Mouse (Mus musculus): ENCODE data around the gene Adprhl1.

Gene Adprhl1

DNA sequence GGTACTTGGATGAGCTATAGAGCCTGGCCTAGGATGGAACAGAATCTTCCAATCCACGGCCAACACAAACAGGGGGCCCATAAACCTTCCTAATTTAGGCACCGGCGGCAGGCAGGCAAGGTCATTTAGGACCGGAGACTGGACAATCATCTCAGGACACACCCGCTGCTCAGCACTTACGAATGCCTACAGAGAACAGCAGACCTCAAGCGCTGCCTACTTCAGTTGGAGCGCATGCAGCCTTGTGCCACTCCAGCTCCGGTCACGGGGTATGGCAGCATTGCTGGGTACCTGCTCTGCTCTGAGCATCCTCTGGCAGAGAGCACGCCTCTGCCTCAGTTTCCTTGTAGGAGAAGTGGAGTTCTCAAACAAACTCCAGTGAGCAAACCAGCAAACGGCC is 24.2 kb downstream of the Adprhl1 start:
- no peak for DNase-seq (ENCODE audit: low spot score in 2 of 2)

DNA sequence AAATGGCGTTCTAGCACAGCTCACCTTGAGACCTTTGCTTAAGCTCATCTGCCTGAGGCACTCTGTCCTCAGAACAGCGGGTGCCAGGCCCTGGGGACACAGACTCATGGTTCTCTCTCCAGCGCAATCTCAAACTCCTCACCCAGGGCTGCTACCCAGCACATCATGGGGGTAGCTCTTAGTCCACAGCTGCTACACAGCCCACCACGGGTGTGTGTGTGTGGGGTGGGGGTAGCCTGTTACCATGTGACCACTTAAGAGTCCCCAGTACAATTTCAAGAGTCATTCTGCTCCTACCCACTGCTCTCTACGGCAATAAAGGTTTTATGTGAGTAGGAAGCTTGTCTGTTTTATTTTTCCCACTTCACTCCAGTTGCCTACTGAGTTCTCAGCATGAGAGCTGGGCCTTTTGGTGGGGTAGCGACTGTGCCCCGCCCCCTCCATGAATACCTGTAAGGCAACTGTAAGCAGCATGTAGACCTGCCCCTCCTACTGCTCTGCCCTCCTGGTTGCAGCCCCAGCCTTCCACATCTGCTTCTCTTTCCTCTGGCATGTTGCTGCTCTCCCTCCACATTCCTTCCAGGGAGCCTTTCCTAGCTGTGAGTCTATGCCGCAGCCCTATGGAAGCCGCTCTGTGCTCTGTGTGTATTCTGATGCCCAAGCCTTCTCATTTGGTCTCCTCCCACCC is 24.9 kb downstream of the Adprhl1 start:
- no peak for DNase-seq (ENCODE audit: low spot score in 2 of 2)

DNA sequence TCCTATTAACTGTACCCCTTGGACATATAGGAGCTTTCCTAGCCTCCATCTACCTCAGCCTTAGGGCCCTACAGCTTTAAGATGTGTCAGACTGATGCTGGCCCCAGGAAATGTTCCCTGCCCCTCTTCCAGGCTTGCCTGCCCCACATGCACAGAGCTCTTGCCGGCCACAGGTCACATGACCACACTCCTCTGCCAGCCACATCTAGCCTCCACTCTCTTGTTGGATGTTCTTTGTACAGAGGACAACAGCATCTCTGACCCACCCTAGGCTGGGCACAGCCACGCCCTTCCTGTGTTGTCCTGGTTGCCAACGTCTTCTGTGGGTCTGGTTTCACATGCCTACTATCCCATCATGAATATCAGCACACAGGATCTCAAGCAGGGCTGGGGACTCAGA is 26.8 kb downstream of the Adprhl1 start:
- DNase-seq (ENCODE audit: low spot score in 2 of 2), result no peak

DNA sequence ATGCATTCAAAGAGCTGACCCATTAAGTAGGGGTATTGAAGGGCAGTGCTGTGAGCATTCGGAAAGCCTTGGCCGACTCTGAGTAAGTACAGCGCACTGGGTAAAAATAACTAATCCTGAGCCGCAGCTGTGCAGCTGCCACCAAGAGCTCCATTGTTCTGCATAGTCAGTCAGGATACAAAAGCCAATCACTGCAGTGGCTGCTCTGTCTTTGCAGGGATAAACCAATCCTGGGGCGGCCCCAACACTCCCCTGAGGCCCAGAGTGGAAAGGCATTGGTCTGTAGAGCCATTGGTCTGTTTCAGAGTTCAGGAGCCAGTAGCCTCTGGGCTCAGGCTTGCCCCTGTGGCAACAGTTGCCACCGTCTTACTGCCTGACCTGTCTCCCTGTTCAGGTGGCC is 27.7 kb downstream of the Adprhl1 start:
- DNase-seq (ENCODE audit: low spot score in 2 of 2), result no peak

DNA sequence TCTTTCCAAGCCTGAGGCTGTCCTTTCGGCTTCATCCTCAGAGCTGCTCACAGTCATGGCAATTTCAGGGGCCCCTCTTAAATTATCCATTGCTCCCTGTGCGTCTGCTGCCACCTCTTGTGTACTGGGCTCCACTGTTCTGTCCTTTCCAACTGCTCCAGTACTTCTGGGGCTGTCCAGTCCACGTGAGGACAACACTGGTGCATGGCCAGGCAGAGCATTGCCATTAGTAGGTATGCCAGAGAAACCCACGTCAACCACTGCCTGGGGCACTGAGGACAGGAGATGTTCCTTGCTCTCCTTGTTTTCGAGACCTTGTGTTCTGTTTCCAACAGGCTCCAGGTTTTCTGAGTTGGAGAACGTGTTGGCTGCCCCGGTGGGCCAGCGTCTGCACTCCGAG is 29.5 kb downstream of the Adprhl1 start:
- DNase-seq (ENCODE audit: low spot score in 2 of 2), result no peak

DNA sequence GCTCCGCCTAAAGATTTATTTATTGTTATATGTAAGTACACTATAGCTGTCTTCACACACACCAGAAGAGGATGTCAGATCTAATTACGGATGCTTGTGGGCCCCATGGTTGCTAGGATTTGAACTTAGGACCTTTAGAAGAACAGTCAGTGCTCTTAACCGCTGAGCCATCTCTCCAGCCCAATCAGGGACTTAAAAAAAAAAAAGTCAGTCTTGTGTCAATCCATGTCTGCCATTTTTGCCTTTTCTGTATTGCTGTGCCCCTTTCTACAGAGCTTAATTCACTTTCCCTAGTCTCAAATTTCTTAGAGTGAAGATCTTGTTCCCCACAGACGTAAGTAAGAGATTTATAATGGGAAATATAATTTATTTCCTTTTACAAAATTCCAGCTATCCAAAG is 35.5 kb downstream of the Adprhl1 start:
- no peak for DNase-seq (ENCODE audit: low spot score in 2 of 2)

DNA sequence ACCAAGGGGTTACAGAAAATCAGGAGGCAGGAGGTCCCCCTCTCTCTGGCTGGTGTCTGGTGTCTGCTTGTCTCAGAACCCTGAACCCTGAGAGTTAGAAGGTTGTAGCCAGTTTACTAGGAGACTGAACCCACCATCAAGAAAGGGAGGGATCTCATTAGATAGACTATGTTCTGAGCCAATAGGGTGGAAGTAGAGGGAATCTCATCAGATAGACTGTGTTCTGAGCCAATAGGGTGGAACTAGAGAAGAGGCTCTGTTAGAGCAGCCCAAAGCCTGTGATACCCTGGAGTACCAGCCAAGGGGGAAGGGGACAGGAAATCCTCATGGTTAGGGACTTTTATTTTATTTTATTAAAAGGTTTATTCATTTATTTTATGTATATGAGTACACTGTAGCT is 36.0 kb downstream of the Adprhl1 start:
- DNase-seq (ENCODE audit: low spot score in 2 of 2), result no peak

DNA sequence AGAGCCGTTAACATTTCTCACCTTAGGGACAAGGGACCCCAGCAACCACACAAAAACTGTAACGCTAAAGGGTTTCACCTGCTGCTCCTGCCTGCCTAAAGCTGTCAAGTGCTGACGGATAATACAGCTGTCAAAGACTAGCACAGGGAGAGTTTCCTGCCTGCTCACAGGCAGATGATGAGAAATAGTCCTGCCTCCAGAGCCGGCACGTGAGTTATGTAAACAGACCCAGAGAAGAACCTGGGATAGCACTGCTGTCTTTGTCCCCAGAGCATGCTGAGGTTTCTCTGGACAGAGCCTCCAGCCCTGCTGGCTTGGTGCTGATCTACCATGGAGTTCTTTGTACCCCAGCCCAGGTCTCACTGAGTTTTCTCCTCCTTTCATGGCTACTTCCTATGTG is 36.9 kb downstream of the Adprhl1 start:
- no peak for DNase-seq (ENCODE audit: low spot score in 2 of 2)

DNA sequence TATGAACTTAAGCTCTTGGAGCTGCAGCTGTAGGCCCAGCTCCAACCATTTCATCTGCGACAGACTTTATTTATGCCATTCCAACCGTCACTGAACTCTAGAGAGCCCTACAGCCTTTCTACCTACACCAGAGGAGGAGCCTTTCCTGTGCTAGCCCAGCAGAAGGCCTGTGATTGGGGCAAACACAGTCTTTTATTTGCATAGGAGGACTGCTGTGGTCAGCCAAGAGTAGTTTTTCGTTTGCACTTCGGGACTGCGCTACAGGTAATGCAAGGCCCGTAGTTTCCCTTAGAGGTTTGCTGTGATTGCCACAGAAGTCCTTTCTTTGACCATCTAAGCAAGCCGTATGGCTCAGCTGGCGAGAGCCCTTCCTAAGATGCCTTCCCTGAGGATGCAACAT is 37.6 kb downstream of the Adprhl1 start:
- DNase-seq (ENCODE audit: low spot score in 2 of 2), result no peak

DNA sequence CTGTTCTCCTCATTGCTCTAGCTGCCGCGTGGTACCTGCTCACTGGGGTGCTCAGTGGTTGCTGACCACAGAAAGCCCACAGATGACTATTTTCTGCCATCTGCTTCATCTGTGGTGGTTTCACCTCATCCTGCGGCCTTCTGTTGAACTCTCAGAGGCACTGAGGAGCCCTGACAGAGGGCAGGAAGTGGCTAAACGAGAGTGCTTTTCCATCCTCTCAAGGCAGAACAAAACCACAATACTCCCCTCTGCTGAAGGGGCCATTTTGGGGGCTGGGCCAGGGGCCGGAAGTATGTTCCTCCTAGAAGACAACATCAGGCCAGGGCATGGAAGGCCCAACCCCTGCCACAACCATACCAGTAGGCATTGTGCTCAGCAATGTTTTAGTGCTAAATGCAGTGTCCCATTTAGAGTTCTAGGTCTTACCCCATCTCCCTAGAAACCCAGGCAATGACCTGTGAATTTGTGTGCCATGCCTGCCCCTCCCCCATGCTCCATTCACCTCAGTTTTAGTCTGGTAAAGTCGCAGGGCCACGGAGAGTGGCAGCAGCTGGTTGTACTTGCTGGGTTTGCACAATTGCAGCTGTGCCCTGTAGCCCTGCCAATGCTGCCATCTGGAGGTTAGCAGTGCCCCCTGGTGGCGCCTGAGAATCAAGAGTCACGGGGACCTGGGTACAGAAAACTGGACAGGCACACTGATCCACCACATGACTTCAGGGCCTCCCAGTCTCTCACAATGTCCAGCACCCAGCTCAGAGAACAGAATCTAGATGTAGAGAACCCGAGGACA is 40.3 kb downstream of the Adprhl1 start:
- DNase-seq (ENCODE audit: low spot score in 2 of 2), result peak; percentile 88 to 93

DNA sequence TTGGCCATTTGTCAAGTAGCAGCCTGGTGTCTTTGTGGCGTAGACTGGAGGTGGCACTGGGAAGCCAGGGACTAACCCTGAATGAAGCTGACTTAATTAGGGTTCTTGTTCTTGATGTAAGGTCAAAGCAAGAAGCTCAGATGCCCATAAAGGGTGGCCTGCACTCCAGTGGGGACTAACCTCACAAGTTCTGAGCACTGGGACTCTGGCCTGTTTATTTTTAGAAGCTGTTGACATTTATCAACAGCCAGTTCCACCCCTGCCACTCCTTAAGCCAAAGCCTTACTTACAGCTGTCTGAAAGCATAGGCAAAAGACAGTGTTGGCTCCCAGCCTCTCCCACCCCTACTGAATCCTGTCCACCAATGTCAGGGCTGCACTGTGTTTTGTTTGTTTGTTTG is 44.2 kb downstream of the Adprhl1 start:
- peak in 1 of 2 experiments; percentile 31 for DNase-seq (ENCODE audit: low spot score in 2 of 2)

DNA sequence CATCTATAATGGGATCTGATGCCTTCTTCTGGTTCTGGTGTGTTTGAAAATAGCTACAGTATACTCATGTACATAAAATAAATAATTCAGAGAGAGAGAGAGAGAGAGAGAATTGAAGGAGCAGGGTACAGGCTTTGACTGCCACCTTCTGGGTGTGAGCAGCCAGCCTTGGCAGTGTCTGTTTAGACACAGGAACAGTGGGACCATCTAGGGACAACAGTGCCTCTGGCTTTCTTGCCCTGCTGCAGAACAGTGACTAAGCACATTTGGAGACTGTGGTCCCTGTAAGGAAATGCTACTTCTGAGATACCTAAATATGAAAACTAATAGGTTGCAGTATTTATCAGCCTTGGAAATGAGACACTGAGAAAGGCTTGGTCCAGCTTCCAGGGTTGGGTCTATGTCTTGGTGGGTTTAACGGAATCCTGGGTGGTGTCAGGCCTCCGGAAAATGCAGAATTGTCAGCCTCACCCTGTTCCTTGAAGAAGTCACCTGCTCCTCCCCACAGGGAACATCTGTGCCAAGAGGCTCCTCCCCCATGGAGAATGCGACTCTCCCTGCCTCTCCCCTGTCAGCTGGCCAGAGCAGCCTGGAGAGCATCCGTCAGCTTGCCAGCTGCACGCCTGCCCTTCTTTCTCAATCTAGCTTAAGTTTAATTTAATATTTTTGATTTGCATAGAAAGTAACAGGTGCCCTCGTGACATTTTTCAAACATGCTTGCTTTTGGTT is 45.2 kb downstream of the Adprhl1 start:
- DNase-seq (ENCODE audit: low spot score in 2 of 2), result peak; percentile 40 to 55

DNA sequence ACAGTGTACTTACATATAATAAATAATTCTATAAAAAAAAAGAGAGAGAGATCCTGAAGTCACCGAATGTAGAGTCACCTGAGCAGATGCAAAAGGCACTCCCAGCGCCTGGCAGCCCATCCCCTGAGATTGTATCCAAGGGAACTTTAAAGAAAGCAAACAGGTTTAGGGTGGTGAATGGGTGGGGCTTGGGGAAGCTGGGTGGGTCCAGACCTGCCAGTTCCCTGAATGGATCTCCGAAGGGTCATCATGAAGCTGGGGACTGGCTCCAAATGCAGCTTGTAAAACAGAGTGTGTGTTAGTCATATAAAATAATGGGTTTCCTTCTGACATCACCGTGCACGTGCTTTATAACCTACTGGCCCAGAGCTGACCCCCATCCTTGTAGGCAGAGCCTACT is 47.7 kb downstream of the Adprhl1 start:
- no peak for DNase-seq (ENCODE audit: low spot score in 2 of 2)

DNA sequence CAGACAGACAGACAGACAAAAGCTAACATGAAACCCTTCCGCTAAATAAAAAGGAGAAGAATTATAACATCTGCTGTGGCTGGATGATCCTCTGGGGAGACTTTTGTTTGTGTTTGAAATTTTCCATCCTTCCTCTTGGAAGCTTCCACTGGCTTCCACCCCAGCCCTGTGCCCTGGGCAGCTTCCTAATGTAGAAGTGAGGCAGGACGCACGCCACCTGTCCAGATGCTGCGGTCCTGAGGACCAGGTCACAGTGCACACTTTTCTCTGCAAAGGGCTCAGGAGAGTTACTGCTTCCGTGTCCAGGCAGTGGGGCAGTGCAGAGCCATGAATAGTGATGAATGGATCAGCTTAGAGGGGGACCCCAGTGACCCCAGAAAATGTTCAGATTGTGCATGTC is 48.7 kb downstream of the Adprhl1 start:
- no peak for DNase-seq (ENCODE audit: low spot score in 2 of 2)

DNA sequence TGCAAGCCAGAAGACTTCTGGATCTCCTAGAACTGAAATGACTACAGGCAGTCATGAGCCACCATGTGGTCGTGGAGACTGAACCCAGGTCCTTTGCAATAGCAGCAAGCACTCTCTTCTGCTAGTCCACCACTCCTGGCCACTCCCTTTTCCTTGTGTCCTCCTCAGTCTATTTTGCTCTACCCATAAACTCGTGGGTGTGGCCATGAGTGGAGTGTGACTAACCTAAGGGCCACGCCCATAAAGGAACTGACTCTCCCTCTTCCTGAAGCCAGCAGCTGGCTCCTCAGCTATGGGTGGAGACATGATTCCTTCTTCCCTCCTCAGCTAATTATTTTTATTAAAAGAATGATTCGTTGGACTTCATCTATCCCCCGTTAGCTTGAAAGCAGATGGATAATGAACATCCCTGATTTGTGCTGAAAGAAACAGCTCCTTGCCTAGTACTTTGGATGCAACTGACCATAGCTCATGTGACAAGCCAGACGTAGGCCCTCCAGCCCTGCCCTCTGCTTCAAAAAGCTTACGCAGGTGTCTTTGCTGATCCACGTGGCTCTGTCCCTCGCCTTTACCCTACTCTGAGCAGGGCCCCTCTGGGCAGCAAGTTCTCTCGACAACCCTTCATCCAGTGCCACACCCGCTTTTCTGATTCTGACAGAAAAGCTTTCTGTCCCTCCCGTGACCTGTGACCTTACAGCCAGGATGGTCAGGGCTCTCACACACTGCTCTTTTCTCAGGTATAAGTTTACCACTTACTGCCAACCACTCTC is 49.4 kb downstream of the Adprhl1 start:
- DNase-seq (ENCODE audit: low spot score in 2 of 2), result peak; percentile 44 to 65

DNA sequence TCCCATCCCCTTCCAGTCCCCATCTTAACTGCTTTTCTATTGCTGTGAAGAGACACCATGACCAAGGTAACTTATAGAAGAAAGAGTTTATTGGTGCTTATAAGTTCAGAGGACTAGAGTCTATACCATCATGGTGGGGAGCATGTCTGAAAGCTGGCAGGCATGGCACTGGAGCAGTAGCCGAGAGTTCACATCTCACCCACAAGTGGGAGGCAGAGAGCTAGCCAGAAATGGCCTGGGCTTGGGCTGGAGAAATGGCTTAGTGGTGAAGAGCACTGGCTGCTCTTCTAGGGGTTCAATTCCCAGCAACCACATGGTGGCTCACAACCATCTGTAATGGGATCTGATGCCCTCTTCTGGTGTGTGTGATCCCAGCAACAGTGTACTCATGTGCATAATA is 50.5 kb downstream of the Adprhl1 start:
- peak; percentile 56 to 73 for DNase-seq (ENCODE audit: low spot score in 2 of 2)

DNA sequence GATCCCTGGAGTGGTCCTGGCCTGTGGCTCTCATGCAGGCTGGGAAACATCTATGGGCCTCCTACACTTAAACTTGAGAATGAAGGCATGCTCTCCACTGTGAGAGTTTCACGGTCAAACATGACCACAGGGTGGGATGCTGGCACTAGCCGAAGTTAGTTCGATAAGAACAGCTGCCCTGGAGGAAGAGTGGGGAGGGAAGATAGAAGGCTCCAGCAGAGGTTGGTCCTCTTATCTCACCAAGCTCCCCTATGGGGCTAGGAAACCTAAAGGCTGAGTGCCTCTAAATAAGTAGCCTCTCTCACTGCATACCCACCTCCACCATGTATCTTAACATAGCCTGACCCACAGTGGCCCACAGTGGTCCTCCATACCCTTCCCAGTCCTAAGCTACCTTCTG is 51.2 kb downstream of the Adprhl1 start:
- peak; percentile 64 to 75 for DNase-seq (ENCODE audit: low spot score in 2 of 2)

DNA sequence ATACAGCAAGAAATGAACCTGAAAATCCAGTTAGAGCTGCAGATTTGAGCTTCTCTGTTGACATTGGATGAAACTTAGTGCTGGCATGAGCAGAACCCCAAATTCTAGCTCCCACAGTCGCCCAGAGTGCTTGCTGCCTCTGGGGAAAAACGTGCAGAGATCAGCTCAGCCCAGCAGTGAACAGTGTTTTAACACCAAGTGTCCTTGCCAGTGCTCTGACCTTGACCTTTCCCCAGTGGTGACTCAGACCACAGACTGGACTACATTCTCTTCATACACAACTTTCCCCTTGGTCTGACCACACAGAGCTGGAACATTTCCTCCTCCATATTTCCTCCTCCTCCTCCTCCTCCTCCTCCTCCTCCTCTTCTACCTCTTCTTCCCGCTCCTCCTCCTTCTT is 51.9 kb downstream of the Adprhl1 start:
- DNase-seq (ENCODE audit: low spot score in 2 of 2), result peak; percentile 36 to 54

DNA sequence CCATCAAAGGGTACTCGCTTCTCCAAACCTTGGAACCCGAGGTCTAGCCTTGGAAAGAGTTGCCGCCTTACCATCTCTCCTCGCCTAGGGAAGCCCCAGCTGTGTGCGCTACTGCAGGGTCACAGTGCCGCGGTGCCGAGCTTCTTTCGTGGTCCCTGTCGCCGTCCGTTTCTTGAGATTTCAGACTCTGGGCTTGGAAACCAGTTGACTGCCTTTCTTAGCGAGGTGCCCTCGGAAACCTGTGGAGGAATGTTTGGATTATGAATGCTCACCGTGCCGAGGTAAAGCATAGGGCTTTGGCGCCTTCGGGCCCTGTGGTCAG is 53.0 kb downstream of the Adprhl1 start:
- DNase-seq (ENCODE audit: low spot score in 2 of 2), result peak; percentile 43 to 64

DNA sequence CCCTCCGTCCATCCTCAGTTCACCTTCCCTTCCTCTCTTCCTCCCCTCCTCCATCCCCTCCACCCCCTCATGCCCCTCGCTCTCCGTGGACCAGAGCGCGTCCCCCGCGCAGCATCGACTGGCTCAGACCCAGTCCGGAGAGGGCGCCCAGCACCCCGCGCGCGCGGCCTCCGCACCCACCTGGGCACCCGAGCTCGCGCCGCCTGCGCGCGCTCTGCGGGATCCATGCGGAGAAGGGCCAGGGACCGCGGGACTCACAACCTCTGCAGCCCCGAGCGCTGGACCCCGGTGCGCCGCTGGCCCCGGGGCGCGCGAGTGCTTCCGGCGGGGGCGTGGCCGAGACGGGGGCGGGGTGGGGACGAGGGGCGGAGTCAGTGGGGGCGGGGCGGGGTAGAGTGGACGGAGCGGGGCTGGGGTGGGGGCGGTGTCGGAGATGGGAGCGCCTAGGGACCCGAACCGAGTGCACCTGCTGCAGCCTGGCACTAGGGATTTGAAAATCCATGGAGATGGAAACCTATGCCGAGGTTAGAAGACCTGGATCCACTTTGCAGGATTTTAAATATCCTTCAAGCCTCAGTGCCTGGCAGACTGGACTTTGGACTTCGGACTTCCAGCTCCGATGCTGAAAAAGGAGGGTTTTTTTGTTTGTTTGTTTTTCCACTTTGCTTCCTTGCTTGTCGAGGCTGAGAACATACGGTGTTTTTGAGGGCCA is 53.5 kb downstream of the Adprhl1 start, which contains the start of gene Grtp1:
Gene Grtp1 (minus strand): TSS at position 320 of the 712 bp plus-strand sequence.
- peak; percentile 71 to 82 for DNase-seq (ENCODE audit: low spot score in 2 of 2)

DNA sequence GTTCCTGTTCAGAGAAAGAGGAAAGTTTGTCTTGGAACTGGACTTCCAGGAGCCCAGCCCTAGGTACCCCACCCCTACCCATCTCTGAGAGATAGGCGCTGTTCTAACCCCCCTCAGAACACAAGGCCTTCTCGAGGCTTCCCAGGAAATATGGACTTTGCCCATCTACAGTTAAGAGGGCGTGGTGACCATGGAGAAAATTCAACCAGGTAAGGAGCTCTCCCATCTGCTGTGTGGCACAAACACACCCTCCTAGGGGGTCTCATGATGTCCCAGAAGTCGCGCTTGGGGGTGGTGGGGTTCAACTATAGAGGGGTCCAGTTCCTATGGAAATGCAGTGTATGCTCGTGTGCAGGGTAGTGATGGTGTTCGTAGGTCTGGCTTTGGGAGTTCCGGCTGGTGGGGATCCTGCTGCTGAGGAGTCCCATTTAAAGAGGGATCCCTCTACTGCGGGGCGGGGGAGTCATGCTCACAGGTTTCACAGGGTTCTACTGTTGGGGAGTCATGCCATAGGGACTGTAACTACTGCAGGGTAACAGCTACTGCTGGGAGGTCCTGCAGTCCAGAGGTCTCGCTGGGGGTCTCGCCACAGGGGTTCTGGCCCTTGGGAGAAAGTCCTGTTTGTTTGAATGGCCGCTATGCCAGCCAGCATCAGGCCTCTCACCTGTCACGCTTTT is 54.4 kb downstream of the Adprhl1 start:
- DNase-seq (ENCODE audit: low spot score in 2 of 2), result no peak

All from spleen, postnatal 10 days (tissue).